In genomic region chr15:12546781-12547180, GRCm38 (mm10) we compare ENCODE assay signal across 22 mouse cellular contexts.
DNase-seq lines count a peak whose midpoint lies in the region; ATAC-seq and TF ChIP-seq lines count a peak whose summit lies in the region.
"Had no signal": no experiment of that assay in that cellular context is flagged by ENCODE, and none has a peak within 500 bp of the region (broad histone marks: within the 10 kb centered on the region; RNA-seq: fewer than 3 reads in every experiment).

No protein-coding gene starts in this region.

- no peak for DNase-seq in heart, adult 2 months
- DNase-seq in heart, adult 9 months (ENCODE audit: low spot score in 2 of 2) = no peak
- DNase-seq in kidney, postnatal 25 days = no peak
- DNase-seq in lung, postnatal 0 days (ENCODE audit: low spot score) = no peak
- no peak for DNase-seq in lung, postnatal 4 days
- no peak for DNase-seq in limb, embryonic 14.5 days (ENCODE audit: low spot score)
- no peak for DNase-seq in urinary bladder, postnatal 14 days (ENCODE audit: low spot score)
- DNase-seq: adrenal gland, postnatal 25 days; cerebellum, adult 9-11 months; gastrocnemius, postnatal 10 days; heart, postnatal 10 days; kidney, adult 18-20 months; left cerebral cortex, postnatal 4 days; lung, adult 18-20 months; thymus, postnatal 14 days had no signal

- no peak for ATAC-seq in kidney, embryonic 15.5 days (replicated peaks; ENCODE audit: low FRiP score)
- ATAC-seq in lung, postnatal 0 days = no peak
- no peak for ATAC-seq in limb, embryonic 14.5 days (ENCODE audit: low FRiP score, low read depth)
- ATAC-seq: CD4-positive, CD25-positive, alpha-beta regulatory T cell, adult 4 months; forebrain, embryonic 15.5 days; hindbrain, postnatal 0 days; liver, embryonic 12.5 days had no signal

- H3K9me3 ChIP-seq in kidney, embryonic 15.5 days (replicated peaks) = no peaks in the 10 kb centered on the region
- no peaks in the 10 kb centered on the region for H3K9me3 ChIP-seq in lung, postnatal 0 days (ENCODE audit: low read length)
- no peaks in the 10 kb centered on the region for H3K9me3 ChIP-seq in limb, embryonic 14.5 days (ENCODE audit: control insufficient read depth, low read length)
- H3K9me3 ChIP-seq: embryonic facial prominence, embryonic 10.5 days; forebrain, embryonic 15.5 days; liver, embryonic 12.5 days; midbrain, embryonic 12.5 days had no signal

- WGBS in heart, adult 2 months = 49% methylated on average over 6 of the region's 6 CpGs
- WGBS in kidney, embryonic 15.5 days = 45% methylated on average over 6 of the region's 6 CpGs
- WGBS in lung, postnatal 0 days = 68% methylated on average over 6 of the region's 6 CpGs
- 85% methylated on average over 6 of the region's 6 CpGs for WGBS in limb, embryonic 14.5 days

- peak overlapping the region; percentile 98 for H3K27ac ChIP-seq in heart, adult 2 months
- H3K27ac ChIP-seq in kidney, embryonic 15.5 days = peak overlapping the region; percentile 58
- H3K27ac ChIP-seq in lung, postnatal 0 days (ENCODE audit: low read length) = no peak overlapping the region
- H3K27ac ChIP-seq in limb, embryonic 14.5 days (replicated peaks; ENCODE audit: low read depth, low read length) = no peak overlapping the region
- H3K27ac ChIP-seq: embryonic facial prominence, embryonic 10.5 days; forebrain, embryonic 15.5 days; hindbrain, postnatal 0 days; liver, embryonic 12.5 days; midbrain, embryonic 12.5 days had no signal

- H3K79me2 ChIP-seq in heart, adult 2 months (replicated peaks; ENCODE audit: control insufficient read depth, insufficient read depth, low read length) = no peaks in the 10 kb centered on the region; the same call in 1 of the 2 replicates

- no peaks in the 10 kb centered on the region for H3K27me3 ChIP-seq in heart, adult 2 months (ENCODE audit: control insufficient read depth, insufficient read depth, low read length)
- no peaks in the 10 kb centered on the region for H3K27me3 ChIP-seq in kidney, embryonic 15.5 days
- no peaks in the 10 kb centered on the region for H3K27me3 ChIP-seq in lung, postnatal 0 days (replicated peaks; ENCODE audit: insufficient read depth, low read length)
- H3K27me3 ChIP-seq in limb, embryonic 14.5 days (ENCODE audit: control insufficient read depth, insufficient read depth, low read length) = no peaks in the 10 kb centered on the region
- H3K27me3 ChIP-seq: forebrain, embryonic 15.5 days had no signal

- no peak overlapping the region for H3K9ac ChIP-seq in heart, adult 2 months (ENCODE audit: low read depth, low read length)
- H3K9ac ChIP-seq in kidney, embryonic 15.5 days = 0 out of 2 replicates have a peak overlapping the region, but pooled peaks have one; percentile 17
- H3K9ac ChIP-seq in lung, postnatal 0 days (replicated peaks; ENCODE audit: low read depth) = no peak overlapping the region
- no peak overlapping the region for H3K9ac ChIP-seq in limb, embryonic 14.5 days (ENCODE audit: low read depth, low read length, severe bottlenecking)
- H3K9ac ChIP-seq: forebrain, embryonic 15.5 days; liver, embryonic 12.5 days; midbrain, embryonic 12.5 days had no signal

- peaks cover 6% of the 10 kb centered on the region; the same call in 1 of the 2 replicates for H3K36me3 ChIP-seq in heart, adult 2 months (ENCODE audit: control insufficient read depth, insufficient read depth, low read length)
- no peaks in the 10 kb centered on the region for H3K36me3 ChIP-seq in kidney, embryonic 15.5 days
- no peaks in the 10 kb centered on the region for H3K36me3 ChIP-seq in lung, postnatal 0 days (ENCODE audit: insufficient read depth, low read length)
- no peaks in the 10 kb centered on the region for H3K36me3 ChIP-seq in limb, embryonic 14.5 days (ENCODE audit: control insufficient read depth, insufficient read depth, low read length)
- H3K36me3 ChIP-seq: embryonic facial prominence, embryonic 10.5 days; forebrain, embryonic 15.5 days; liver, embryonic 12.5 days; midbrain, embryonic 12.5 days had no signal

- H3K4me2 ChIP-seq in kidney, embryonic 15.5 days = peak overlapping the region; percentile 95
- 0 out of 2 replicates have a peak overlapping the region, but pooled peaks have one; percentile 2 for H3K4me2 ChIP-seq in lung, postnatal 0 days (replicated peaks; ENCODE audit: low read depth, low read length)
- H3K4me2 ChIP-seq in limb, embryonic 14.5 days (replicated peaks; ENCODE audit: low read depth, low read length, severe bottlenecking) = peak overlapping the region; percentile 4; the same call in 1 of the 2 replicates
- H3K4me2 ChIP-seq: forebrain, embryonic 15.5 days; liver, embryonic 12.5 days; midbrain, embryonic 12.5 days had no signal

- TF ChIP-seq CTCF in heart, adult 2 months (IDR thresholded peaks at IDR 0.05) = no peak
- no peak for TF ChIP-seq CTCF in lung, postnatal 0 days (IDR thresholded peaks at IDR 0.05)

- TF ChIP-seq EP300 in heart, adult 2 months (IDR thresholded peaks at IDR 0.05; ENCODE audit: insufficient read depth, low read depth, low read length) = no peak
- no peak for TF ChIP-seq EP300 in lung, postnatal 0 days (IDR thresholded peaks at IDR 0.05)

- no peak for TF ChIP-seq POLR2A in heart, adult 2 months (IDR thresholded peaks at IDR 0.05; ENCODE audit: insufficient read depth, low read depth, low read length)
- TF ChIP-seq POLR2A in limb, embryonic 14.5 days (IDR thresholded peaks at IDR 0.05; ENCODE audit: borderline replicate concordance, extremely low read depth, insufficient read depth, insufficient read length) = no peak

- H3K4me1 ChIP-seq in heart, adult 2 months (ENCODE audit: control insufficient read depth, insufficient read depth, low read length) = peaks cover 13% of the 10 kb centered on the region
- peaks cover 69% of the 10 kb centered on the region for H3K4me1 ChIP-seq in kidney, embryonic 15.5 days
- peaks cover 13% of the 10 kb centered on the region; the same call in 1 of the 2 replicates for H3K4me1 ChIP-seq in lung, postnatal 0 days (ENCODE audit: insufficient read depth, low read depth, low read length)
- H3K4me1 ChIP-seq in limb, embryonic 14.5 days (ENCODE audit: control insufficient read depth, insufficient read depth, low read length) = peaks cover 47% of the 10 kb centered on the region

- peak overlapping the region; percentile 57 for H3K4me3 ChIP-seq in heart, adult 2 months
- H3K4me3 ChIP-seq in kidney, embryonic 15.5 days (replicated peaks) = peak overlapping the region; percentile 19
- 0 out of 2 replicates have a peak overlapping the region, but pooled peaks have one; percentile 6 for H3K4me3 ChIP-seq in lung, postnatal 0 days (ENCODE audit: low read depth, low read length)
- no peak overlapping the region; the same call in 1 of the 2 replicates for H3K4me3 ChIP-seq in limb, embryonic 14.5 days (replicated peaks; ENCODE audit: low read length)
- H3K4me3 ChIP-seq: embryonic facial prominence, embryonic 10.5 days; forebrain, embryonic 15.5 days; liver, embryonic 12.5 days; midbrain, embryonic 12.5 days had no signal

- intact Hi-C loops in heart, adult 2 months (cut with DNase I) = loop anchor here (5.0 kb wide), 2 partner anchors 44 to 109 kb away; no protein-coding TSS in a partner anchor

Comparison
In these comparisons a context has a peak if more than half of its experiments do, and no peak if none do; other contexts are left out.
1. H3K27ac ChIP-seq: peak in heart, adult 2 months (single experiment) and kidney, embryonic 15.5 days (single experiment); none in lung, postnatal 0 days (single experiment) and limb, embryonic 14.5 days (single experiment).
2. H3K4me2 ChIP-seq: peak in every context shown above with its lines; median percentile 95 in kidney, embryonic 15.5 days; 4 in limb, embryonic 14.5 days; 2 in lung, postnatal 0 days.